Mouse (Mus musculus) kidney, postnatal 4 days (tissue): ENCODE data around the gene Alkbh4.
"Not testable (repeated sequence)": the region's sequence is repeated elsewhere in the genome, so short reads cannot be mapped to it uniquely, and the experiment has no call there.

Source experiments
- DNase-seq, 2 experiments: peaks; one replicate each; pipeline ENCODE4 v3.0.0; 2021; ENCODE audit warnings: mixed read lengths in 2 of 2

Alkbh4 gene

DNA sequence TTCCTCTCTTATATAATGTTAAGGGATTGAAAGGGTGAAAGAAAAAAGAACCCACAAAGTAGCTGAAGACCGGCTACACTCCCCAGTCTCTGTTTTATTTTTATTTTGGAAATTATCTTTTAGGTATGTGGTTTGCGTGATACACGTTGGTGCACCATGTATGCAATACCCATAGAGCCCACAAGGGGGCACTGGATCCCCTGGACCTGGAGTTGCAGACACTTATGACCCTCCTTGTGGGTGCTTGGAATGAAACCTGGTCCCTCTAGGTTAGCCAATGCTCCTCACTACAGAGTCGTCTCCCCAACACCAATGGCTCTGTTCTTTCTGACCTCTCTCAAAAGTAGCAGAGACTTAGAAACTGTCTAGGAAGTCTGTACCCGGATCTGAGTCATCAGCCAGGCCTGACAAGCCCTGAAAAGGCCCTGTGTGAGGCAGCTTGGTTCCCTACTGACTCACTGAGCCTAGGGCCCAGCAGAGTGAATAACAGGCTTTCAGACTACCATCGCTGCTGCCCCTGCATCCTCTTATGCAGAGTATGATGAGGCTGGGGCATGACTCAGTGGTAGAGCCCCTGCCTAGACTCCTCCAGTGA is 7.3 kb downstream of the Alkbh4 start:
- peak; percentile 27 to 29 for DNase-seq

DNA sequence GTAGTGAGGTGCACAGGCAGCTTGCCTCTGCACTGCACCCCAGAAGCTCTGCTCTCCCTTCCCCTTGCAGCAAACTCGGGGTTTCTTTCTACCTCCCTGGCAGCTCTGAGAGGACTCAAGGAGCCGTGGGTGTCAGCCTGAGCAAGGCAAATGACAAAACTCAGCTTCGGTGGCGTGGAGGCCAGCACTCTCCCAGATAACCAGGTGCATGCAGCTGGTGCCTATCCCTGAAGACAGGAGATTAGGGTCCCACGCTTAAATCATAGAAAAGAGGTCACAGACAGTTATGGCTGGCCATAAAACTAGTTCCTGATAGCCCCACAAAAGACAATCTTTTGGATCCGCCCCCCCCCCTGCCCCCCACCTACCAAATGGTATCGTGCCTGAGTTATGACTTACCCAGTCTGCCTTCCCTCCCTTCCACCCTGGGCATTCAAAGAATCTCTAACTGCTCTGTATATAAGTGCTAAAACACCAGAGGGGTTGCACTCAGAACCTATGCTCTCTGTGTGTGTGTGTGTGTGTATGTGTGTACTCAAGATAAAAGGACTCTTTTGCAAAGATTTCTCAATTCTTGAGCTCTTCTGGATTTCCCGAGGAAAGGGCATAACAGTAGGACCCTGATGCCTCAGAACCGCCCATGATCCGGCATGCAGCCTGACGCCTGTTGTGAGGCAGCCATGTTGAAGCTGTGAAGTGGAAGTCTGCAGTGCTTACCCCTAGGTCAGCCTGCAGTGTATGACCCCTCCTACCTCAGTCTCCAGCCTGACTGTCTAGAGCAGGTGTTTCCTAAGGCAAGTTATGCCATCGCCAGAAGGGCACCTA is 8.9 kb downstream of the Alkbh4 start:
- peak; percentile 41 to 65 for DNase-seq

DNA sequence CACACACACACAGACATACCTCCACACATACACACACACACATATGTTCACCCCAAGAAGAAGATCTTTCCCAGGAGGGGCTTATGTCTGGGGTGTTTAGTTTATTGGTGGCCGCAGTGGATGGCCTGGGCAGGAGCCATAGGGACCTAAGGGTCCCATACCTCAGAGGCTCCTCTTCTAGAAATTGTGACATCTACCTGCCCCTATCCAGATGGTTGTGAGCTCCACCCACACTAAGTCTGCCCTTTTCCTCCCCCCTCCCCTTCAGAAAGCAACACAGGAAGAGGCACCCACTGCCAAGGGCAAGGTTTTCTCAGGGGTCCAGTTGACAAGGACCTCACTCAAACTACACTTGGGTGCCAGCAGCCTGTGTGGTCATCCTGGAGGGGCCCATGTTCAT is 11.0 kb downstream of the Alkbh4 start:
- DNase-seq, result no peak

DNA sequence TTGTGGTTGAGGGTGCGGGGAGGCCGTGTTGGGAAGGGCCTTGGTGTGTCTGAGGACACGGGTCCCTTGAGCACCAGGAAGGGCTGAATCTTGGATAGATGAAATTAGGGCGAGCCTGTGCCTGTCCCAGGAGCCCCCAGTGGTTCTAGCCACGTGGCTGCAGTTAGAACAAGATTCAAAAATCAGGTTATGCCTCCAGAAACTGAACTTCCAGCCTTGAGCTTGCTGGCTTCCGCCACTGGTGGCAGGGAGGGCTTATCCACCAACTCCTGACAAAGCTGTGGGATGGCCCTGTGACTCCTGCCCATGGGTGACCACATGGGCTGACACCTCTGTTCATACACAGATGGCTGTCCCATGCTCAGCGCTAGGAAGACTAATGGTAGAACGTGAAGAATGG is 11.8 kb downstream of the Alkbh4 start:
- no peak for DNase-seq

DNA sequence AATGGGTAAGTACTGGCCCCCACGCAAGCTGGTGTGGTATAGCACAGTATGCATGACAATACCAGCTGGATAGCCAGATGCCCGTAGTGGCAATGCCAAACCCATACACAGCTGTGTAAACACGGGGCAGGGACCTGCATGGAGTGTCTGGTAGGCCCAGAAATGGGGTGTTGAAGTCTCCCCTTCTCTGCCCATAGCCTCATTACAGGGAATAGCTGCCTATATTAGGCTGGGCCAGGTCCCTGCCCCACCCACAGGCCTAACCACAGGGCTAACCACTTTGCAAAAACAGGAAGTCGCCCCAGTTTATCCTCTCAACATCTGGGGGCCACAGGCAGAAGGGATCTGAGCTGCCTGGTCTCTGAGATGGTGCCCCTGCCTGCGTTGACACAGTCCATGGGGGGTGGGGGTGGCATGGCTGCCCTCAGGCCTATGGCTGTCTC is 13.2 kb downstream of the Alkbh4 start:
- DNase-seq, result not testable (repeated sequence)

DNA sequence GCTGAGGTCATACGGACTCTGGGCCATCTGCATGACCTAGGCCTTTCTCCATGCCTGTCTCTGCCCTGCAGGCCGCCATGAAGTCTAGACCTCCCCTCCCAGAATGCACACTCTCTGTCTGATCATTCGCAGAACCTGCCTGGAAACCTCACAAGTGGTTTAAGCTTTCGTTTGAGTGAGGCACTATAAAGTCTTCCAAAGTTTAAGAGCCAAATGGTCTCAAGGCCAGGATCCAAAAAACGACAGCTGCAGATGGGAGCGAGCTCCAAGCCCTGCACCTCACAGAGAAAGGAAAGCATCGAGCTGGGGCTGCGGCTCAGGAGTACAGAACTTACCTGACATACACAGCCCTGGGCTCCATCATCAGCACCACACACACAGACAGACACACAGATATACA is 16.4 kb downstream of the Alkbh4 start:
- no peak for DNase-seq

DNA sequence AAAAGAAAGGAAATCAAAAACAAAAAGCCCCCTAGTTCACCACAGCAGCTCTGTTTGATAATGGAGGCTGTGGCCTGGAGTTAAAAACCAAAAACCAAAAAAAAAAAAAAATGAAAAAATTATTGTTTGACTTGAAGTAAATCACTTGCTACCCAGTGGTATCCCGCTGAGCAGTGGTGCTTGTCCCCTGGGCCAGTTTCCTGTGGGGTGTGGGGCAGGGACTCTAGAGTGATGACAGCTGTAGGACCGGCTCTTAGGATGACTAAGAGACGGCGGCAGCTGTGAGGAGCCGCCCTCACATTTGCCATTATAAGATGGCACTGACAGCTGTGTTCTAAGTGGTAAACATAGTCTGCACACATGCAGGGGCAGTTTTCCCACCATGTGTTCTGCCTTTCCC is 19.5 kb downstream of the Alkbh4 start:
- DNase-seq, result peak; percentile 47 to 66

DNA sequence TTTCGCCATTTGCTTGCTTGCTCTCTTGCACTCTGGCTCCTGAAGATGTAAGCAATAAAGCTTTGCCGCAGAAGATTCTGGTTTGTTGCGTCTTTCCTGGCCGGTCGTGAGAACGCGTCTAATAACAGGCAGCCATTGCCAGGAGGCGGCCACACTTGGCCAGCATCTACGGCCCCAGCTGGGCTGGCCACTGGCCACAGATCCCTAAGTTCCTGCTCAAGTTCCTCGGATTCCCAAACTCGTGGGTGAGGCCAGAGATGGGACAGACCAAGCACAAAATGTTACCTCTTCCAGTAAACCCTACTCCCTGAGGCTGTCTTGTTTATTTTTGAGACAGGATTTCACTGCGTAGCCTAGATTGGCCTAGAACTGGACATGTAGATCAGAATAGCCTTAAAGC is 24.1 kb downstream of the Alkbh4 start:
- peak; percentile 45 to 63 for DNase-seq

DNA sequence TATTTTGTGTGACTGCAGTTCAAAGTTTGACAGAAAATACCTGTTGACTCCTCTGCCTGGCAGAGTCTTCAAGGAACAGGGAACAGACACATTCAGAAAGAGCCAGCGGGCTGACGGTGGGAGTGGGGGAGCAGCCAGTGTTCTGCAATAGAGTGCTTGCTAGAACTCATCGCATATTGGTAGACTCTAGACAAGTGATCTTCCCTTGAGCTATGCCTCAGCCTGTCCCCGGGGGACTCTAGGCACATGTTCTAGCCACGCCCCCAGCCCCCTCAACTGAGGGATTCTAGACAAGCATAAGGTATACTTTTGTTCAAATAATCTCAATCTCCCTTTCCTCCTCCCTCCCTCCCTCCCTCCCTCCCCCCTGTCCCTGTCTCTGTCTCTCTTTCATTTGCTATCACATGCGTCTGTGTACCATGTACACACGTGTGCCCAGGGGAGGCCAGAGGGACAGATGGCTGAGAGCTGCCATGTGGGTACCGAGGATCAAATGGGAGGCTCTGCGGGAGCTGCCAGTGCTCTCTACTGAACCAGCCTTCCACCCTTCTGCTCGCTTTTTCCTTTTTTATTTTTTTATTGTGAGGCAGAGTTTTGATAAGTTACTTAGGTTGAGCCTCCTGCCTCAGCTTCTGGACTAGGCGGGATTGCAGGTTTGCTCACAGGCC is 28.0 kb downstream of the Alkbh4 start:
- no peak for DNase-seq

DNA sequence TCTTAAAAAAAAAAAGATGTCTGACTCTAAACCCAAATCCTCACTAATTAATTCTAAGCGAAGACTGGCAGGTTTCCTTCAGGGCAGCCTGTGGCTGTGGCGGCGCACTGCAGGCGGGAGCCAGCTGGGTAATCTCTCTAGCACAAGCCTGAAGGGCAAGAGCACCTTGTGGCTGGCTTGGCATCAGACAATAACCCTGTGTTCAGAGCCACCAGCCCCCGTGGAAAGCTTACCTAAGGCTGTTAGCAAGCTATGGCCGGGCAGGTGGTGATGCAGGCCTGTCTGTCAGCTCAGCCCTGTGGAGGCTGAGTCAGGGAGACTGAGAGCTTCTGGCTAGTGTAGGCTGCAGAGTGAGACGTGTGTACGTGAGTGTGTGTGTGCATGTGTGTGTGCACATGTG is 29.3 kb downstream of the Alkbh4 start:
- no peak for DNase-seq

DNA sequence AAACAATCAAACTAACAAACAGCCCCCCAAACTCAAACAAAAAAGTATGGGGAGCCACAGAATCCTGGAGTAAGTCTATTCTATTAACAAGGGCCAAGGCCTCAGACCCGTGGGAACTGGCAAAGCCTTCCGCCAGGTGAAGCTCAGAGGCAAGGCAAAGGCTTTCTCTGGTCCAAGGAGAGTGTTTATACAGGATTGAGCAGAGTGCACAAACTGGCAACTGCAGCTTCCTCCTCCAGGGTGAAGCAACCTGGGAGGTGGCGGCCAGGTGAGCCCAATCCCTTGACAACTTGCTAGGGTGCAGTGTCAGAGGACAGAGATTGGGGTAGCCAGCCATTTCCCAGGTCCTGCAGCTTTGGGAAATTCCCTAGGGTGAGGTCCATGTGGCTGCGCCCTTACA is 31.4 kb downstream of the Alkbh4 start:
- DNase-seq, result no peak

DNA sequence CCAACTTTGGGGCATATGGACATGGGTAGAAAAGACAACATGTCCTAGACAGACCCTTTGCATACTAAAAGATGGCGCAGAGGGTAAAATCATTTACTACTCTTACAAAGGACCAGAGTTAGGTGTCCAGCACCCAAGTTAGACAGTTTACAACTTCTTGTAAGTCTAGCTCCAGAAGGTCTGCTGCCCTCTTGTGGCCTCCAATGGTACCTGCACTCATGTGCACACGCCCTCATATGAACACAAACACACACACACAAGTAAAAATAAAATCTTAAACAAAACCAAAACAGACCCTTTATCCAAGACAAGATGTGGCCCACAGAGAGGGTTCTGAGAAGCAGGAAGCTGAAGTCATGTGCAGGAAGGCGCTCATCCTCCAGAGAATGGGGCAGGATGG is 32.1 kb downstream of the Alkbh4 start:
- no peak for DNase-seq

DNA sequence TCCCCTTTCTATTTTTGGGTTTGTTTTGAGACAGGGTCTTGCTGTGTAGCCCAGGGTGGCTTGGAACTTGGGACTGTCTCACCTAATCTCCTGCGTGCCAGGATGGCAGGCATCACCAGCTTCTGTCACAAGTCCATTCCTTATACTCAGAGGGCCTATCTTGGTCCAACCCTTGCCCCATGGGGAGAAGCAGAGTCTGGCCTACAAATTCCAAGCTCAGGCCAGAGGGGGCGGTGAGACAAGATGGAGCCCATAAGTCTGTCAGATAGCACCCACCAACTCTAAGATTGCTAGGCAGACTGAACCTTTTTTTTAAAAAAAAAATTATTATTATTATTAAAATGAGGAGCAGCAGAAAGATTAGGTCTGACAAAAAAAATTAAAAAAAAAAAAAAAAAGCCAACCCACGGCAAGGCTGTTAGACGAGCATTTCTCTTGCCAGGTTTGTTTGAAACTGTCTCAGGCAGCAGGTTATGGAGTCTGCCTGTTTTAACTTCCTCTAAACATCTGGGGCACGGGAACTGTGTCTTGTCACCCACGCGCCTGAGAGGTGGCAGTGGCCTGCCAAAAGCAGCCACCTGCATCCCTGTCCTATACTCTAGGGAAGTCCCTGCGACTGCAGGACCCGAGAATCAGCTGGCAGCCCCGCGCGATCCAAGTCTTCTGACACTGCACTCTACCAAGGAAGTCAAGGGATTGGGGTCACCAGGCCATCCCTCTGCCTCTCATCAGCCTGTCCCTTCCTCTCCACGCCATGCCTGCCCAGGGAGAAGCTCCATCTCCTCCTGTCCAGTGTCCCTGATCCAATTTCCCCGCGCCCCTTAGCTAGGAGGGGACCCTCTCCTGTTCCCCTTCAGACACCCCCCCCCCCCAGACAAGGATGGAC is 33.9 kb downstream of the Alkbh4 start:
- DNase-seq, result peak; percentile 57 to 67

DNA sequence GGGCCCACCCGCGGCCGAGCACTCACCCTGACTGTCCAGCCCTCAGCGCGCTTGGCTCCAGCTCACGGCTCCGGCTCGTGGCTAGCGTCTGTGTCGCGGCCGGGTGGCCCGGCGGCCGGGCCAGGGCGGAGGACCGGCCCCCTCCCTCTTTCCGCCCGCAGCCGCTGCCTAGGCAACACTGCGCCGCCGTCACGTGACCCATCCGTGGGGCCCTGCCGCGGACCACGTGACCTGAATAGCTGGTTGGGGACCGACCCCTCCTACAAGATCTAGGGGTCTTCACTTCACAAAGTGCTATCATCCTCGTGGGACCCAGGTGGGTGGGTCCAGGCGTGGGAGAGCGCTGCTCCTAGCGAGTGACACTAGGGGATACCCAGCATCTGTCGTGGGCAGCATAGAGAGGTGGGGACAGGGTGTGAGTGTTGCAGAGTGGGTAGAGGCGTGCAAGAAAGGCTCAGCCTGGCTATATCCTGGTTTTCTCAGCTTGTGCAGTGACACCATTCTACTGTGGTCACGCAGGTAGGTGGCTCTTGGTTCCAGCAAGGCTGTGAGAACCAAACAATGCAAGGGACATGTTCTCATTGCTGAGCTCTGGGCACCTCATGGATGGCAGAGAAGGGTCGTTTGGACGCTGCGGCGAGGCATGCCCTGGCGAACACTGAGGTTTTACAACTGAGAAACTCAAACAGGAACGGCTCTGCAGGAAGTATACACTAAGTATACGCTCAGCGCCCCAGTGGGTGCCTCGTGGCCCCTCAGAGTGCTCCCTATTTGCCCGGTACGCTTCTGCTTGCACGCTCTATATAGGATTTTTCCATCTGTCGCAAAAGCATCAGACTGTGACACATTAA is 34.8 kb downstream of the Alkbh4 start, which contains the start of gene Orai2:
Gene Orai2, minus strand, starts transcription at position 202 of the 851 bp plus-strand sequence.
- peak; percentile 88 to 93 for DNase-seq

DNA sequence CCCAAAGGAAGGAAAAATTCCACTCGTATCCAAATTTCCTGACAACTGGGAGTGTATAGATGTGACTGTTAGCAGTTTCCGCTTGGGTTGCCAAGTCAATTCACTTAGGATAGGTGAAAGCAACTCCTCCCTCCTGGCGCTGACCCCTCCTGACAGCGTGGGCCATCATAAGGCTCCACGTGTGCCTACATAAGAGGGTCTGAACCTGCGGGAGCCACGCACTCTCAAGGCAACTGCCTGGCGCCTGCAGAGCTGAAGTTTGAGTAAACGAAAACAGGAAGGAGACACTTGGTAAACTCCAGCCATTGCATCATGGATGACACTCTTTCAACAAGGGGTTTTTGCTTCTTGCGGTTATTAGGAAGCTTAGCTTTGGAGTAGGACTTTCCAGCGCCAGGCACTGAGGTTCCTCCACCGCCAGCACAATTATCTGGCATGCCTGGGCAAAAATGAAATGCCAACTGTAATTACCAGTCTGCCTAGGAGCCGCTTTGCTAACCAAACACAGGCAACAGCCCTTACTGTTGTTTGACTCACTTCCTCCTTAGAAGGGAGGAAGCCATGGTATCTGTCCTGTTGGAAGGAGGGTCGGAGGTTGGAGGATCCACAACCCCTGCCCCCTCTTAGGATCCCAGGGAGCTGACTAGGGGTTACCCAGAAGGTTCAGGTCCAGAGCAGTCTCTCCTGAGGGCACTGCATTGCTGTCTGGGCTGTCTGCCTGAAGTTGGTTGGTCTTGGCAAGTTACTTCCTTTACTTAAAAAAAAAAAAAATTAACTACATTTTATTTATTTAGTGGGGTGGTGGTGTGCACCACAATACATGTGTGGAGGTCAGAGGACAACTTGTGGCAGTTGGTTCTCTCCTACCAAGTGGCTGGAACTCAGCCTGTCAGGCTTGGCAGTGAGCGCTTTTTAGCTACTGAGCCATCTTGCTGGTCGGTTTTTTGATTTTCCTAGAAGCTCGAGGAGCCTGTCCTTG is 35.7 kb downstream of the Alkbh4 start:
- DNase-seq, result peak; percentile 18 to 27

DNA sequence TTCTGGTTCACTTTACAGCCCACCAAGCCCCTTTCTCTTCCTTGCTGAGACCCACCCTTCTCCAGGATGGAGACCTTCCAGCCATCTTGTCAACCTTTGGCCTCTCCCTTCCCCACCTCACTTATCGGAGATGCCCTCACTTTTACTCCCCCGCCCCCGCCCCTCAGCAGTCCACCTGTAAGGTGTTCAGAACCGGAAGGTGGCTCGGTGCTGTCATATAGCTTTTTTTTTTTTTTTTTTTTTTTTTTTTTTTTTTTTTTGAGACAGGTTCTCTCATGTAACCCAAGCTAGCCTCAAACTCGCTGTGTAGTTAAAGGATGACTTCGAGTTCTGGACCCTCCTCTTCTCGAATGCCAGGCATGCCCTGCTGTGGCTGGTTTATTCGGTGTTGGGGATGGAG is 37.0 kb downstream of the Alkbh4 start:
- no peak for DNase-seq

DNA sequence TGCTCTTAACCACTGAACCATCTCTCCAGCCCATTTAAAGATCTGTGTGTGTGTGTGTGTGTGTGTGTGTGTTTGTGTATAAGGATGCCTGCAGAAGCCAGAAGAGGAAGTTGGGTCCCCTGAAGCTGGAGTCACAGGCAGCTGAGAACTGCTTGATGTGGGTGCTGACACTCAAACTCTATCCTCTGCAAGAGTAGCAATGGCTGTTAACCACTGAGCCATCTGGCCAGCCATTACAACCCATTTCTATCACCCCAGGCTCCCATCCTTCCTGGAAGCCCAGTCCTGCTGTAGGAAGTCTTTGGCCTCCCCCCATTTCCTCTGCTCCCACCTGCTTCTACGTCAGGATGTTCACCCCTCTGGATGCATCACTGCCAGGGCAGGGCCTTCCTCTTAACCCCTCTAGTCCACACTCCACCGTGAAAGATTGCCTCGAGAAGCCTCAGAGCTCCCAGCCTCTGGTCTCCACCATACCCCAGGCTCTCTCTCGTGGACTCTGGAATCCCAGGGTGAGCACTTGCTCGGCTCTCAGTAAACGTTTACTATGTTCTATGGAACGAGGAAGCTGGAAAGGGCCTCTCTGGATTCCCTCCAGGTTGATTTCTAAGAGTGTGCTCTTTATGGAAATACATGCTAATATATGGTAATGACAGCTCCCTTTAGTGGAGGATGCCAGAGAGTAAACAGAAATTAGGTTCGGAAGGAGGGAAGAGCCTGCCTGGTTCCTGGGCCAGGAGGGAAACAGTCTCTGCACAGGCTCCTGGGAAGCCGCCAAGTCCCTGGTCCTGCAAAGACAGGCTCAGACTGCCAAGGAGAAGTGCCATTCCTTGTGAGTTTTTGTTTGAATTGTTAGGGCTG is 37.9 kb downstream of the Alkbh4 start:
- peak; percentile 59 to 65 for DNase-seq

DNA sequence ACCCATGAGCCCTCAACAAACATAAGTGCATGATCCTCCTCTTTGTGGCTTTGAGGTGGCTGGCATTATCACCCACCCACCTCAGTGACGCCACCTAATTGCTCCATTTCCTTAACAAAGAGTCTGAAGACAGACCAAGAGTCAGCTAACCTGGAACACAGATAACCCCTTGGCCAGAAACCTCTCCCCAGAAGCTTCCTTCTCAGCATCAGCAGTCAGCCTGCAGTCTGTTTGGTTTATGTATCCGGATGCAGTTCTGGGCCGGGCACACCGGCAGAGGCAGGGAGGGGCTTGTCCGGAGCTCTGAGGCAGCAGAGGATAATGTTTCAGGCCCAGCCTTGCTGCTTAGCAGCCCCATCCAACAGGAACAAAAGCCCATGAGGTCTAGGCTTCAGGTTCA is 43.6 kb downstream of the Alkbh4 start:
- DNase-seq, result no peak

DNA sequence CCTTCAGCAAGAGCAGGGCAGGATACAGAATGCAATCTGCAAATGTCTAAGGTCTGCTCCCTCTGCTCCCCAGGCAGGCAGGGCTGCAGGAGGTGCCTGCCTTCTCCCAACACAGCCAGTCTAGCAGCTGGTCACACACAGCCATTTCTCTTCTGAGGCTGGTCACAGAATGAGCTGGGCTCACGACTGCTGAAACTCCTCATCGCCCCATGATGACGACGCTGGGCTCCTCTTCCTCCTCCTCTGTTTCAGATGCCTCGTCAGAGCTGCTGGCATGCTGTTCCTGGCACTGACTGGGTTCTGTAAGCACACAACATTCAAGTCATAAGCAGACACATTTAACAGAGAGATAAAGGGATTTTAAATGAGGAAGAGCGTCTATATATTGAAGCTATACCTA is 45.3 kb downstream of the Alkbh4 start:
- no peak for DNase-seq

DNA sequence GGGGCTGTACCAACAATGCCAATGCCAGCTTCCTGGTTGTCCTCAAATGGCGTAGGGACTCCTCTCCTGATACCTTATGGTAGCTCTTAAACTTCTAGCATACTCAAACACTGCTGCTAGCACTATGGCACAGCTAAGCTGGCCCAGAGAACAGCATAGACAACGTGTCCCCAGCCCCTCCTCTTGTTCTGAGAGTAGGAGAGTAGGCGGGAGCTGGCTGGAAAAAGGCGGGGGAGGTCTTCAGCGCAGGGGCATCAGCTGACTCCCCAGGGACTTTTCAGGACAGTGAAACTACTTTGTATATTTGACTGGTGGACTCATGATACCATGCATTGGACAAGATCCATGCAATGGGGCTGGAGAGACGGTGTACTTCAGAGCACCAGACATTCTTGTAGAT is 46.1 kb downstream of the Alkbh4 start:
- DNase-seq, result no peak
